Mouse (Mus musculus): Measurements from ENCODE around the gene Ccdc107.
A peak's percentile ranks its signal among the peaks of the same experiment; 100 is the strongest.

Ccdc107 gene

GRCm38 (mm10) chr4:43513791-43514190 lies 21.1 kb downstream of the Ccdc107 start:
- no peak for DNase-seq

GRCm38 (mm10) chr4:43515764-43516708 lies 23.3 kb downstream of the Ccdc107 start:
- DNase-seq = no peak

- DNase-seq = no peak
Measured at GRCm38 (mm10) chr4:43519551-43519950, 26.9 kb downstream of the Ccdc107 start.

GRCm38 (mm10) chr4:43519956-43520355 lies 27.3 kb downstream of the Ccdc107 start:
- peak; percentile 86 to 94 for DNase-seq

- DNase-seq = peak in 1 of 2 experiments; percentile 31
Measured at GRCm38 (mm10) chr4:43527880-43528279, 35.2 kb downstream of the Ccdc107 start.

- DNase-seq = no peak
Measured at GRCm38 (mm10) chr4:43528487-43528886, 35.8 kb downstream of the Ccdc107 start.

- DNase-seq = no peak
Measured at GRCm38 (mm10) chr4:43530081-43530501, 37.4 kb downstream of the Ccdc107 start.

- DNase-seq = peak; percentile 68 to 82
Measured at GRCm38 (mm10) chr4:43530581-43530980, 37.9 kb downstream of the Ccdc107 start.

- no peak for DNase-seq
Measured at GRCm38 (mm10) chr4:43533270-43533669, 40.6 kb downstream of the Ccdc107 start.

- no peak for DNase-seq
Measured at GRCm38 (mm10) chr4:43535628-43536027, 42.9 kb downstream of the Ccdc107 start.

- DNase-seq = no peak
Measured at GRCm38 (mm10) chr4:43536031-43536430, 43.3 kb downstream of the Ccdc107 start.

GRCm38 (mm10) chr4:43542044-43542443 lies 49.3 kb downstream of the Ccdc107 start:
- no peak for DNase-seq
